Mouse (Mus musculus) urinary bladder, postnatal 36 days (tissue): ENCODE measurements at regions not wholly inside any gene's neighbourhood (a gene's known extent, or its start where the extent isn't known, plus 50 kb on each side); places are given as distances from the start of the nearest gene placed in this dataset.

Experiments
- DNase-seq, 2 experiments: peaks; one replicate each; pipeline ENCODE4 v3.0.0; 2022; ENCODE audit warnings: low spot score in 2 of 2, mixed read lengths in 1 of 2

DNA sequence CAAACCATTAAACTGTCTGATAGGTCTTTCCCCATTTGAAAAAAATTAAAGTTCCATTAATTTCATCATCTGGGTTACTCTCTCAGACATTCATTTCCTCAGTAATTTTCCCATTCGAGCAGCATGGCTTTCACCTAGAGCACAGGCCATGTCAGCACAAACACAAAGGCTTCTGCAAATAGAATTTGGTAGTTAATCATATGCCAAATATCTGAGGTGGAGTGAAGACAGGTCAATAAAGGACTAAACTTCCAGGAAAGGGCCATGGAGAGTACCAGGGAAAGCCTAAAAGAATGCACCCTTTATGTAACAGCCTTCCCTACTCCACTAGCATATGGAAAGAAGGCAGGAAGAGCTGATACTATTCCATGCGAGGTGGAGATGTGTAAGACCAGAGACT, 150.3 kb upstream of the Gimd1 start:
- DNase-seq: no peak

DNA sequence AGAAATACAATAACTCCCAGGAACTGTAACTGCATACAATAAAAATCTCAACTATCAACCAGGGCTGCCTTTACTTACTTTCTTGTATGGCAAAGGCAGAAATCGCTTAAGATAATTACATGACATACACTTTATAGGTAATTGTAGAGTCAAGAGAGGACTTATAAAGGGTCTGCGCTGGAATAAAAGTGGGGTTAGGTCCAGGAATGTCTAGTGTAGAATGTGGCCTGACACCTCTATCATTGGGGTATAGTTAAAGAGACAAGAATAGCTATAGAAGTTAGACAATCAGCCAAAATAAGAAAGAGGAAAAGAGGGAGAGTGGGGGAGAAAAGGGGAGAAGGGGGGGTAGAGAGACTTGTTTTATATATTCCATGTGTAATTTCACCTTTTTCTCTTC, 144.8 kb upstream of the Gimd1 start:
- DNase-seq: no peak

DNA sequence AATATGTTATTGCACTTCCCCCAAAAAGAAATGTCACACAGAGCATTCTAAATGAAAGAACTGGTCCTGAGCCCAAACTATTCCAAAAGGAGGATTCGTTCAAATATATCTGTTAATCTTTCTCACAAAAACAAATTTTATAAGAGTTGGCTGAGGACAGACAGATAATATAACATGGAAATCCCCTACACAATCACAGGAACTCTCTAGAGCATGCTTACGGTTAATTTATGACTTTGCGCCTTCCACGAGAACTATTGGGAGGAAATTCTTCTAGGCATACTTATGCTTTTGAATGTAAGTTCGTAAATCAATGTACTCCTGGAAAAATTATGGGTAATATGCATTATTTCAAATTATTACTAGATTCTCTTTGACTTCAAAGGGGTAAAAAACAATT, 144.1 kb upstream of the Gimd1 start:
- DNase-seq: no peak

DNA sequence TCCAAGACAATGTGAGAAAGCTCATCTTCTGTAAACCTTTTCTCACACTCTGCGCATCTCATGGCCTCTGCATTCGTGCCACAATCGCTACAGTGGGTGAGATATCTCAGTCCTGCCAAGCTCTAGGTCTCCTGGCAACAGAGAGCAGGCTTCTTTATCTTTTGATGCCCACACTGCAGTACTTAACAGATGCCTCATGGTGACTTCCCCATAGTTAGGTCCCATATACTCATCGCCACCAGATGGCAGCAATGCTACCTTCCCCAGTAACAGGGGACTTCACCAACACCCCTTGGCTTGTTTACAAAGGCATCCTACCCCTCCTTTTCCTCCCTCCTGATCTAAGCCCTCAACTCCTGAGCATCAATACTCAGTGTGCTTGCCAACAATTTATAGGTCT, 123.5 kb upstream of the Gimd1 start:
- DNase-seq: peak; percentile 3 to 38

DNA sequence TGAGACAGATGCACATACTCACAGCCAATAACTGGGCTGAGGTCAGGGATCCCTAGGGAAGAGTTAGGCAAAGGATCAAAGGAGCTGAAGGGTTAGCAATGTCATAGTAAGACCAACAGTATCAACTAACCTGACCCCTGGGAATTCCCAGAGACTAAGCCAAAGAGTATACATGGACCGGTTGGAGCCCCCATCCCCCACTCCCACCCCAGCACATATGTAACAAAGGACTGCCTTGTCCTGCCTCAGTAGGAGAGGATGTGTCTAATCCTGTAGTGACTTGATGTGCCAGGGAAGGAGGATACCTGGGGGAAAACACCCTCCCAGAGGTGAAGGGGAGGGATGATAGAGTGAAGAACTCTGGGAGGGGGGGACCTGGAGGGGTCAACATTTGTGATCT, 119.4 kb upstream of the Gimd1 start:
- DNase-seq: no peak

DNA sequence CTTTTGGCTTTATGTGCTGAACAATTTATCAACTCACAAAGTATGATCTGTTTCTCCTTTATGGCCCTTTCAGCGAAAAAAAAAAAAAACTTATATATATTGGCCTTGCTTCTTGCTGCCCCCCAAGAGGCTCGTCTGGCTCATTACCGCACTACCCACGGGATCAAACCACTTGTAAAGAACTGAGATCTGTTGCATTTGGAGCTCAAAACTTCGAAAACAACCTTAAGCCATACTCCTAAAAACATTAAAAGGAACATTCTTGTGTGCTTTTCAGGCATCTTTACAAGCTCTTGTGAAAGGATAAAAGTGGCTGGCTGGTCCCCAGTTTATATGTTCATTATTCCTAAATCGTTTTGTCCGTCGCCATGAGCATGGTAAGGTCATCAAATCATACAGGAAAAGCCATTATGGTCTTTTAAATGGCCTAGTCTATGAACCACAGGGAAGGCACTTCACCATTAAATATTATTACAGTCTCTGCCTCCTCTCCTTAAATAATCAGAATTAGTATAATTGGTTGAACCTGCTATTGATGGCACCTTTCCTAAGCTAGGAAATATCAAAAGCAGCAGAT, 117.0 kb upstream of the Gimd1 start:
- no peak for DNase-seq

DNA sequence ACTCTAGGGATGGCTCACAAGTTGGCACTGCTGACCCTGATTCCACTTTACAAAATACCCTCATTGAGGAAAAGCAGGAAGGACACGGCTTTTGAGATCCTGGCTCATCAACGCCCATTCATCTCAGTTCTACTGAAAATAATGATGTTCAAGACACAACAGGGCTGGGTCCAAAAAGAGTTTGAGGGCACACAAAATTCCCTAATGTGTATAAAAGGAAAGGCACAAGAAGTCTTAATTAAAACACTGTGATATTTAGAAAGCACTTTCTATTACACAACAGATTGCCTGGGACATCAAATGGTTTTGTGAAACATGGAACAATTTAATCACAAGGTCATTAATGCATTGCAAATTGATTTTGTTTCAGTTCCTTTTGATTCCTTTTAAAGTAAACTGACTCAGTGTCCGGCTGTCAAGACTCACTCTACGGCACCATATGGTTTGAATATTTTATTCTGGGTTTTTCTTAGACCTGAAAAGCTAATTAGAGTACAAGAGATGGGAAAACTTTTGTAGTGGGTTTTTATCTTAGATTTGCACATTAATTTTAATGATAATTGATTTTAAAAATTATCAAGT, 96.2 kb upstream of the Gimd1 start:
- DNase-seq: no peak

- DNase-seq: no peak
These were observed 89.6 kb upstream of the Gimd1 start for GRCm38 (mm10) chr3:132539780-132540658.

GRCm38 (mm10) chr3:132551238-132551808, 78.3 kb upstream of the Gimd1 start:
- DNase-seq: no peak

DNA sequence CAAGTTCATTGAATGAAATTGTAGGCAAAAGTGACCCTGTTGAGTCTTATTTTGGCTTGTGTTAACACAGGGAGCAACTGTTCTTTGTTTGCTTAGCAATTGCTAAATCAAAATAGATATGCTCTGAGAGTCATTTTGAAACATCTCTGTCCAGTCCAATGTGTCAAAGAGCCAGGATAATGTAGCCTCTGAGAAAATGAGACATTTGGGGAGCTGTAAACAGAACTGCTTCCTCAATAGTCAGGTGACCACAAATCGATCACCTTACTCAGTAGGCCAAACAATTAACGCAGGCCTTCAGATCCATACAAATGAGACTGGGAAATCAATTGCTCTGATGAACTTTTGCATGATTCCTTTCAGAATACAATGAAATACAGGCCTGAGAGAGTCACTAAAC, 63.9 kb upstream of the Gimd1 start:
- no peak for DNase-seq

DNA sequence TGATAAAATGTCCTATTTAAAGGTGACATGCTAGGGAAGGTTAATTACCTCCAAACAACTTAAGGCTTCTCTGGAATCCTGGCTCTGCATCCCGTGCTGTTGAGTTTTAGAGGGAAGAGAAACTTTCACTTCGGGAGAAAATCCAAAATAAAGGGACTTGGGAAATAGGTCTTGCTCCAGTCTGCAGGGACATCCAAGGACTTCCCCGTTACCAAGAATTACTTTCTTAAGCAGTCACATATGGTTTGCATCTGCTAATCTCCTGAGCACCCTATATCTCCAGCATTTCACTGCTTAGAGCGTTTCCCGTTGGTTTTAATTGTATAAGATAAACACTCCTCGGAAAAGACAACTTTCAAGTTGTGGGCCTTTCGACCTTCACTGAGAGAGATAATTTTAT, 63.3 kb upstream of the Gimd1 start:
- DNase-seq: no peak
